Mouse (Mus musculus): ENCODE measurements around the gene Ankrd2.

DNA sequence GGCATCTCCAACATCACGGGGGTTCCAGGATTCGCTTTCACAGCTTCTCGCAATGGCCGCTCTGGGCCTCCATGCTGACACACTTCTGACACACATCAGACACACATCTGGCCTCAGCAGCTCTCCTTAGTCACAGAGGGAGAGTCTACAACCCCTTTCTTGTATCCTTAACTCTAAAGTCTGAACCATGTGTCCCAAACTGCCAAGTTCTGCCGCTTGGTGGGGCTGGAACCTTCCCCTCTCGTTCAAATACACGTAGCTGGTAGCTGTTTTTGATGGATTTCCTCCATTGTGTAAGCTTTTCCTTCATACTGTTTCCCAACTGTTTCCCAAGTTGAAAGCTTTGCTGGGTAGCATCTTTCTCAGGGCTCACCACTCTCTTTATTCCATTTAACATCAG lies 35.4 kb downstream of the Ankrd2 start:
- no peak for TF ChIP-seq CTCF (IDR thresholded peaks at IDR 0.05; ENCODE audit: borderline replicate concordance, insufficient read depth, low read length)
- no peak for TF ChIP-seq POLR2A (IDR thresholded peaks at IDR 0.05; ENCODE audit: low read depth, low read length)

Data from embryonic fibroblast, embryonic 13.5 days (primary cell).